Mouse (Mus musculus): ENCODE measurements at regions not wholly inside any gene's neighbourhood (a gene's known extent, or its start where the extent isn't known, plus 50 kb on each side); places are given as distances from the start of the nearest gene placed in this dataset.

- TF ChIP-seq ZNF384 (IDR thresholded peaks at IDR 0.05; ENCODE audit: low read depth, low read length) (no peak), CHD2 (IDR thresholded peaks at IDR 0.05; ENCODE audit: low read depth, low read length) (no peak), ZC3H11A (IDR thresholded peaks at IDR 0.05; ENCODE audit: borderline replicate concordance, low read depth, low read length) (no peak), HCFC1 (IDR thresholded peaks at IDR 0.05; ENCODE audit: borderline replicate concordance, insufficient read depth, low read length) (no peak), MAFK (IDR thresholded peaks at IDR 0.05; ENCODE audit: insufficient read depth, low read depth, low read length) (no peak)
Observed at GRCm38 (mm10) chr3:58336590-58336989, 77.9 kb upstream of the Tsc22d2 start.

Data from ES-E14 (cell line).